Mouse (Mus musculus) gonadal fat pad, adult 2 months (tissue): Measurements from ENCODE around the gene Dab2ip. TPM values are rescaled to one million over a fixed set of nuclear protein-coding genes. Genes with fewer than 3 reads are reported as not detected.

Experiments
- DNase-seq: peaks from one replicate; pipeline ENCODE4 v3.0.0-alpha.2; 2012; ENCODE audit warnings: low read depth
- polyA plus RNA-seq: library from polyadenylated mRNA; depleted of rRNA; stranded (reverse); fragments of >200 nt; gene quantifications from 2 replicates; pipeline ENCODE4 v1.2.3, GENCODE M21; 2012

Gene Dab2ip
- polyA plus RNA-seq, 1 experiment, result 50.9 TPM

GRCm38 (mm10) chr2:35558826-35559550, 922 bp downstream of the Dab2ip start:
- no peak for DNase-seq

- DNase-seq, result no peak
These were observed 1.4 kb downstream of the Dab2ip start for GRCm38 (mm10) chr2:35559551-35559835.

DNA sequence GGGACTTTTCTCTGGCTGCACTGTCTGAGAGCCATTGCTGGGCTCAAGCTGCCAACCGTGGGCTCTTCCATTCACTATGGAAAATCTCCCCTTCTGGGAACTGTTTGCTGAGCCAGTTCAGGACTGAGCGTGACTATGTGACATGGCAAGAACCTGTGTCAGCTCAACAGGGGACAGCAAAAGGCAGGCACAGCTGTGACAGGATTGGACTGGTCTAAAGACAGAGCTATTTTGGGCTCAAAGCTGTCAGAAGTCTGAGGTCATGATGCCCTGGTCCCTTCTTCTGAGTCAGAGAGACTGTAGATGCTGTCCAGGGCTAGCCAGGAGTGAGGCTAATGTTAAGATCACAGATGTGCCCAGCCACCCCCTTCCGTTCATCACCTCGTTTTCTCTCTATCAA, 5.7 kb downstream of the Dab2ip start:
- DNase-seq, result no peak

- DNase-seq, result no peak
These were observed 7.2 kb downstream of the Dab2ip start for GRCm38 (mm10) chr2:35565051-35565836.

- no peak for DNase-seq
These were observed 9.1 kb downstream of the Dab2ip start for GRCm38 (mm10) chr2:35566957-35567693.

DNA sequence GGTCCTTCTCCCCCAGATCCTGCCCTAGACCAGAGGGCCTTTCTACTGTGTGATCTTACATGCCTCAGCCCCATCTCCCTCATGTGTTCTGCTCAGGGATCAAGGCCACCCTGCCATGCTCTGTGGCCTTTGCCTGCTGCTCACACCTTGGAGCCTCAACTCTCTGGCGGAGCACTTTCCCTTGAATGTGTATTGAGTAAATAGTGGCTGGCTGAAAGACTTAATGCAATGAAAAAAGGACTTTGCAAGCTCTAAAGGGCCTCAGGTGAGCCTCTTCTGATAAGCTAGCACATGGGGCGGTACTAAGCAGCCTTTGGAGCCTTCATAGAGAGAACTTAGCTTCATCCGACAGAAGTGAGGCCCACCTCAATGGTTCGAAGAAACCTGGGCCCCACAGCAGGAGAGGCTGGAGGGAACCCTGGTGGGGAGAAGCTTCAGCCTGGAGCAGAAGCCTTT, 9.7 kb downstream of the Dab2ip start:
- no peak for DNase-seq

- DNase-seq, result no peak
These were observed 12.7 kb downstream of the Dab2ip start for GRCm38 (mm10) chr2:35570743-35571142.

GRCm38 (mm10) chr2:35574643-35575042, 16.6 kb downstream of the Dab2ip start:
- no peak for DNase-seq

GRCm38 (mm10) chr2:35576675-35577074, 18.6 kb downstream of the Dab2ip start:
- DNase-seq, result no peak

DNA sequence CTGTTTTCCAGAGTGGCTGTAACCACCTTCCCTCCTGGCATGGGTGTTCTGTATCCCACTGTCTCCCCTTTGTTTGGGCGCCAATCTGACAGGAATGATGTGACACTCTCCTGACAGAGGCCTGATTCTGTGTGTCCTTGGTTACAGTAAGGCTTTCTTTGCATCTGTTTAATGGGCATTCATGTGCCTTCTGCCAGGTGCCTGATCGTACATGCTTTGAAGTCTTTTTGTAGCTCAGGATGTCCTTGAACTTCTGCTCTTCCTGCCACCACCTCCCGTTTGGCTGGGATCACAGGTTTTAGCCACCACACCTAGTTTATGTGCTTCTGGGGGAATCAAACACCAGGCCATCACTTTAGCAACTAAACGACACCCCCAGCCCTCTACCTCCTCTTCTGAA, 22.0 kb downstream of the Dab2ip start:
- no peak for DNase-seq

- no peak for DNase-seq
These were observed 23.7 kb downstream of the Dab2ip start for GRCm38 (mm10) chr2:35581501-35582340.

- DNase-seq, result no peak
These were observed 24.4 kb downstream of the Dab2ip start for GRCm38 (mm10) chr2:35582341-35582941.

GRCm38 (mm10) chr2:35583406-35583805, 25.3 kb downstream of the Dab2ip start:
- no peak for DNase-seq

GRCm38 (mm10) chr2:35584011-35584410, 25.9 kb downstream of the Dab2ip start:
- no peak for DNase-seq

DNA sequence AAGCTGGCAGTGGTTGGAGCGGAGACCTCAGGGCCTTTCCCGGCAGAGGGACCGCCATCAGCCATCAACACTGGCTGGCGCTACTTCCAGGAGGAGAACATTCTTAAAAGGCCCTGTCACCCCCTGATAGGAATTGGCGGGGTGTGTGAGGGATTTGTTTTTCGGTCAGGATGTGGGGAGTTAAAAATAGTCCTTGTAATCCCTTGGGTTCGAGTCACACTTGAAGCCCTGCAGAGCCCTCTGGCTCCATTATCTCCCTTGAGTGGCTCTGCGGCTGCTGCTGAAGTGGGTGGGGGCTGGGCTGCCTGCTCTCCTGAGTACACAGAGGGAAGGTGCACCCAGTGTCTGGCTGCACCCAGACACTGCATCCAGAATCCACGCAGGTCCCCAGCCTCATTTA, 30.3 kb downstream of the Dab2ip start:
- DNase-seq, result no peak

GRCm38 (mm10) chr2:35589385-35589784, 31.3 kb downstream of the Dab2ip start:
- no peak for DNase-seq

- DNase-seq, result no peak
These were observed 31.7 kb downstream of the Dab2ip start for GRCm38 (mm10) chr2:35589800-35590199.

DNA sequence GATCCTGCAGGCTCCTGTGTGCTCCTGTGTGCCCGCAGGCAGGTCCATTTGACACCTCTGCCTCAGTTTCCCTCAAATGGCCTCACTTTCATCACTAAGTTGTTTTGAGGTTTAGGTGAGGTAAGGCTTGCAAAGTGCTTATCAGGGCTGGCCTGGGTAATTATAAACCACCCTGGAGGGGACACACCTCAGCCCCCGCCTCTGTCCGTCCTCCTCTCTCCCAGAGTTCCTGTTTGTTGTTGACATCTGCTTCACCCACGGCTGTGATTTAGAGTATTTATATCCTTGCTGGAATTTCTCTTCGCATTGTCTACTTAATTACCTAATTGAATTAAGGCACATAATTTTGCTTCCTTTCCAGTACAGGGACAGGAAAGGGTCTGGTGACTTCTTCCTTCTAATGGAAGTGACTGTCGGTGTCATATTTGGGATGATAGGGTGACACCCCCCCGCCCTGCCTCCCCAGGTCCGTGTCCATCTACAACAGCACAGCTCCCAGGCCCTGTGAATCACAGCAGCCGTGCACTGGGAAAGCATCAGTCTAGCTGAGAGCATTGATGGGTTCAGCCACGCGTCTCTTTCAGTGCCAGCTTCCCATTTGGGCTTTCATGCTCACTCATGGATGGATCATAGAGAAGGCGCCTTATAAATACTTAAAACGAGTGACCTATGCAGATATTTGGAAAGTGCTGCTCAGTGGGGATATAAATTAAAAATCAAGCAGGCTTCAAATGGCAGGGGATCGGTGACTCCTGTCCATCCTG, 34.1 kb downstream of the Dab2ip start:
- DNase-seq, result no peak

DNA sequence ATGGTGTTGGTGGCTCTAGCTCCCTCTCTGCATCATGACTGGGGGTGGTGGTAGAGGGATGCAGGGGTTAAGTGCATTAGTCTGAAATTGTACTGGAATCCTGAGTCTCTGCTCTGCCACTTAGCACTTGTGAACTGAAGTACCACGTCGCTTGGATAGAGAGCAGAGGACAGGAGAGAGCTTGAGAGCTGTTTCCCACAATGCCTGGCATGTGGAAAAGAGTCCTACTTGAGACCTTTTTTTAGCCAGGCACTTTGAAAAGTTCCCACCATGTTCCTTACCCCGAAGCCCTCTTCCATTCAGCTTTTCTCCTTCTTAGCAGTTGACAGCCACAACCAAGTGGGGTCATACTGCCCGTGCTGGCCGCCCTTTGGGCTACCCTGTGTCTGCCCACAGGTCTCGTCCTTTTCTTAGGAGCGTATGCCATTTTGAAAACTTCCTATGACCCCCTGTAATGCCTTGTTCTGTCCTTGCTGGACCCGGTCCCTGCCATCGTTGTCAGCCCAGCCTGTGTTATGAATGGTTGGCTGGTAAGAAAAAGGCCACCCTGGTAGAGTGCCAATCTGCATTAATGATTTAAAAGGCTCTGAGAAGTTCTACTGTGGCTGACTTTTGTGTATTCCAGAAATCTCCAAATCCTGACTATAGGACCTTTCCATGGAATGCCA, 34.8 kb downstream of the Dab2ip start:
- DNase-seq, result no peak

DNA sequence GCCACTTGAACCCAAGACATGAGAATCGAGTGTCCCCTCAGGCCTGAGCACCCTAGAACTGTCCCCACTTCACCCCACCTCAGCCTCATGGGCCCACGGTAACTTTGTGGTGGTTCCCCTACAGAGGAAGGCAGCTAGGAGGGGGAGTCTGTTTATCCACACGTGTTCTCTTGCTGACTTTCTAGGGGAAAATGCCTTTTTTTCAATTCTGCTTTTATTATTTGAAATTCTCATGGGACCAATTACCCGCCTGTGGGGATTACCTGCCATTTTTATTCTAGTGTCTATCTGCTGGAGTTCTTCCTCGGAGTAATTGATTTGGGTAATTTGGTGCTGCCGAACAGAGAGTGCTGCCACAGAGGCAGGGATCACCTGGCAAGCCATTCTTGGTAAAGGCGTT, 35.8 kb downstream of the Dab2ip start:
- no peak for DNase-seq
